Mouse (Mus musculus): ENCODE measurements around the gene Srgn.
"Not testable (repeated sequence)": the region's sequence is repeated elsewhere in the genome, so short reads cannot be mapped to it uniquely, and the experiment has no call there.

Gene Srgn

DNA sequence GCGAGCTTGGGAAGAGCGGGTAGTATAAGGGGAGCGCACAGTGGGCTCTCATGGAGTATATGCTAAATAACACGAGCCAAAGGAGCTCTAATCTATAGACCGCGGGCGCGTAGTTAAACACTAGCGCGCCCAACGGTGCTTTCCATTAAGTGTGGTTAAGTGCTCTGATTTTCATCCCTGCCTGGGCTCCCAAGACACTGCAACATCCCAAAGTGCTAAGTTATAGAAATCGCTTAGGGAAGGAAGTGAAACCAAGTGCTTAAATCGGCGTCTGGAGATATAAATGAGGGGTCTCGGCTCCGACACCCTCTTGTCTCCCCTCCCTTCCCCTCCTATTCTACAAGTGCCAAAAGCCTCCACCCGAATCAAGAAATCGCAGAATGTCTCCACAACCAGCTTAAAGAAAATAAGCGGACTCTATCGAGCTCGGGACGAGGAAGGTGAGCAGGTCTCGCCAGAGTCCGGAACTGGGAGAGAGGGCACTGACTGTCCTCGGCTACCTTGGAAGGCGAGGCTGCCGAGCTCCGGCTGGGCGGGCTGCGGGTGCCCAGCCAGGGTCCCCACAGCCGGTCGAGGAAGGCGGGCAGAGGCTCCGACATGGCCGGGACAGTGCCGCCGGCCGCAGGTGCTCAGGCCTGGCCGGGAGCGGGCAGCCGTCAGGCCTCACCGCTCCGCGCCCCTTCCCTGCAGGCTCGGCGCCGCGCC lies 41.2 kb downstream of the Srgn start:
- no peak for DNase-seq (ENCODE audit: low spot score)

DNA sequence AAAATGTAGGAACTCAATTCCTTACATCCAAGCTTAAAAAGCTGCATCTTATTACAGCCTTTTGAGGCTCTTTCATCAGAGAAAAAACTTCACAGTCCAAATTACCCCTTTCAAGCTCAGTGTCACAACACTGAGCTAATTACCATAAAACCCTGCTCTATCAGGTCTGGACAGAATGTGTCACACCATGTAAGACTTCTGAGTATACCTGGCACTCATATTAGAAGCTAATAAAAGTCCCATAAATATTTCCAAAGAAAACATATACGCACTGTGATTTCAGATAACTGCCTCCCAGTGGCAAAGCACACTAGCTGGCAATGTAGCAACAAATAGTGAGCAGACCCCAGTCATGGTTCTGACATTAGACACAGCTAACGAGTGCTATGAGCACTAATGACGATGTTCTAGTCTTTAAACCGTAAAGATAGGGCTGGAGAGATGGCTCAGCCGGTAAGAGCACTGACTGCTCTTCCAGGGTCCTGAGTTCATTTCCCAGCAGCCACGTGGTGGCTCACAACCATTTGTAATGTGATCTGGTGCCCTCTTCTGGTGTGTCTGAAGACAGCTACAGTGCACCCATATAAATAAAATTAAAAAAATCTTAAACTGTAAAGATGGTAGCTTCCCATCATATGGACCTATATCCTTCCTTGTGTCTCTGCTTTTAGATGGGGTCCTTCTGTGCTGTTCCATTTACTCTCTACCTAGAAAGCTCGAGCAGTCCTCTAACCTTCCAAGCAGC lies 46.0 kb downstream of the Srgn start:
- DNase-seq (ENCODE audit: low spot score) = no peak

DNA sequence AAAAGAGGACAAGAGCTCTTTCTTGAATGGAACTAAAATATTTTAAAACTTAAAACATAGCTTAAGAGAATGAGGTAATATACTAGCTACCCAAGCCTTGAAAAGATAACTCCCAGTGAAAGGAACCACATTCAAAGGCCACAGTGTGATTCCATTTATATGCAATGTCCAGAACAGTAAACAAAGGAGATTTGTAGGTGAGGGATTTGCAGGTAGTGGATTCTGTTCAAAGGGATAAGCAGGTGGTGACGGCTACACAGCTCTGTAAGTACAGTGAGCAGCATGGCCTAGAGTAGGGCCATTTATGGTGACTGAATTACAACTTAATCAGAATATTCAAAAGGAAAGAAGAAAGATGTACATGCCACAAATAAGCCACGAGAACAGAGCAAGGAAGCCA lies 50.3 kb downstream of the Srgn start:
- no peak for DNase-seq (ENCODE audit: low spot score)

- no peak for DNase-seq (ENCODE audit: low spot score)
Observed at GRCm38 (mm10) chr10:62474944-62475343, 52.3 kb downstream of the Srgn start.

DNA sequence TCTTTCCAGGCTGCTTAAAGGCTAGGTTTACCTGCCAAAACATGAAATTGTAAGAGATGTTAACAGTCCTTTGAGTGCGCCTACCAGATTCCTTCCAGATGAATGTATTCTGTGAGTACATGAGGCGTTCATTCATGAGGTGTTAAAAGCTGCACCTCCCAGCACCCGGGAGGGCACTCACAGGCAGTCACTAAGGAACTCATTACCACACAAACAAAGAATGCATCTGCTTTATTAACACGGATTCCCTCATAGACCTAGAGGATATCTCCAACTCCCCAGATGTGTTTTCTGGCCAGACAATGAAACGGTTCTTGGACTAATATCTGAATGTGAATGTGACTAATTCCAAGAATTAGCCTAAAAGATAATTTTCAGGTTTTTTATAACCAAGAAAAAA lies 56.1 kb downstream of the Srgn start:
- no peak for DNase-seq (ENCODE audit: low spot score)

DNA sequence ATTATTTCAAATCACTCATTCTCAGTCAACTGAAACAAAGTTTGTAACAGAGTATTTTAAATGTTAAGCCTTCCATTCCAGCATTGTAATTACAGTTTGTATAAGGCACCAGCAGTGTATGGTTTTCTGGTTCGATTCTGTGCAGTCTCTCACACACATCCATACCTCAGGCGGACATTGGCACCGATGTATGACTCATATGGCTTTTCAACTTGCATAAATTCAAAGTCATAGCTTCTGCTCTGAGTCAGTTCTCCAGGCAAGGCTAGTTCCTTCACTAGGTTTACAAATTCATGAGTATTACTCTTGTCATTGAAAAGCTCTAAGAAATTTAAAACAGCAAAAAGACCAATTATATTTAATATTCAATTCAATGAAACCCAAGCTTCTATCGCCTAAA lies 57.5 kb downstream of the Srgn start:
- no peak for DNase-seq (ENCODE audit: low spot score)

- DNase-seq (ENCODE audit: low spot score) = no peak
Observed at GRCm38 (mm10) chr10:62461321-62461720, 65.9 kb downstream of the Srgn start.

GRCm38 (mm10) chr10:62452001-62452400 lies 75.2 kb downstream of the Srgn start:
- DNase-seq (ENCODE audit: low spot score) = not testable (repeated sequence)

GRCm38 (mm10) chr10:62450280-62450640 lies 77.0 kb downstream of the Srgn start:
- DNase-seq (ENCODE audit: low spot score) = no peak

DNA sequence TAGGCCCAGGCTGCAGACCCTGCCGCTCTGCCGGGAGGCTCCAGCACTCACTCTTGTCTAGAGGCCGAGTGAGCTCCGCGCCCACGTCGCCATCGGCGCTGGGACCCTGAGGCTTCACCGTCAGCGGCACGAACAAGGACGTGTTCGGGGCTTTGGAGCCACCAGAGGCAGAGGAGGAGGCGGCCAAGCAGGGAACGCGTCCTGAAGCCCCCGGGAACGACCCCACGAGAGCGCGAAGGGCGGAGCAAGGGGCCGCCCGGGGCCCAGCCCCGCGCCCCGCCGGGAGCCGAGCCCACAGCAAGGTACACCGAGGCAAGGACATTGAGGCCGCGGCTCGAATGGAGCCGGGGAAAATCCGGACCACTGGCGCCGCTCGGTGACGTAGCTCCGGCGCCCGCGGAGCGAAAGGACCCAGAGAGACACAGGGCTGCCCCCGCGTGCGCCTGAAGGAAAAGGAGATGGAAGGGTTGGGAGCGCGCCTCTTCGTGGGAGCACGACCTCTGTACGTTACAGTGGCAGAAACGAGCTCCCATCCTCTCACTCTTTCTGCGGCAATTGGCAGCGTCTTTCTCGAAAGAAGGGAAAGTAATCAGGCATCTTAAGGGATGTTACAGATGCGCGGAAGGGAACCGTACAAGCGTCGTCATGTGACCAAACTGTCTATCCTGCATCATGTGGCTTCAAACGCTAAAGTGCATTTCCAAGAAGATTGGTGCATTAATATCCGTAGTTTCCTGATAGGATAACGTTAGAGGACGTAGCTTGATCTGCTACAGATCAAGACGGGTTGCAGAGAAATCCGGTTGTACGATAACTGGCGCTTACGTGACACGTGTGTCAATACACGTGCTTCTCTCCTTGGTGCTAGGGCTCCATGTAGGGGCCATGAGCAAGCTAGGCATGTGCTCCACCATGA lies 77.6 kb downstream of the Srgn start, which contains the start of the genes 4930507D05Rik and Supv3l1:
Gene 4930507D05Rik, plus strand, starts transcription at position 126 of the 916 bp plus-strand sequence.
Gene Supv3l1, minus strand, starts transcription at position 375 of the 916 bp plus-strand sequence.
- DNase-seq (ENCODE audit: low spot score) = peak; percentile 89
